Mouse (Mus musculus) olfactory bulb, adult 2 months (tissue): Measurements from ENCODE around the gene Naglu. TPM values are rescaled to one million over a fixed set of nuclear protein-coding genes. Genes with fewer than 3 reads are reported as not detected.
A peak's percentile ranks its signal among the peaks of the same experiment; 100 is the strongest.

ENCODE experiments used
- H3K27ac ChIP-seq: fragments of 200-500 bp; 2 replicates; pipeline ENCODE4 v1.5.1; 2012; ENCODE audit warnings: low read depth, low read length; ENCODE audit not compliant: insufficient read depth
- H3K4me1 ChIP-seq: fragments of 200-500 bp; 2 replicates; pipeline ENCODE4 v1.6.1; 2012; ENCODE audit warnings: low read length; ENCODE audit not compliant: control insufficient read depth, insufficient read depth
- H3K4me3 ChIP-seq: fragments of 200-500 bp; 2 replicates; pipeline ENCODE4 v1.5.1; 2012; ENCODE audit warnings: mild to moderate bottlenecking, low read depth, low read length, moderate library complexity; ENCODE audit not compliant: insufficient read depth
- CTCF ChIP-seq: fragments of 200-500 bp; IDR thresholded peaks from 2 replicates; pipeline ENCODE4 v1.5.1; 2012; ENCODE audit warnings: low read depth, mild to moderate bottlenecking, low read length, moderate library complexity; ENCODE audit not compliant: insufficient read depth
- POLR2A ChIP-seq: fragments of 200-500 bp; IDR thresholded peaks from 2 replicates; pipeline ENCODE4 v1.6.1; 2012; ENCODE audit warnings: mild to moderate bottlenecking, low read depth, low read length, moderate library complexity; ENCODE audit not compliant: insufficient read depth
- WGBS: fragments of 180-500 bp; shearing (Covaris S2); methylation state at CpG from one replicate; pipeline ENCODE4 v1.1.7; 2018; 5-methylcytosine and 5-hydroxymethylcytosine counted together
- polyA plus RNA-seq: library from polyadenylated mRNA; stranded (reverse); fragments of >200 nt; gene quantifications from 2 replicates; pipeline ENCODE4 v1.2.4, GENCODE M21; 2012; ENCODE audit warnings: low replicate concordance; ENCODE audit not compliant: missing spikeins, insufficient read depth, insufficient read length

Naglu gene
- polyA plus RNA-seq, 1 experiment = not detected

DNA sequence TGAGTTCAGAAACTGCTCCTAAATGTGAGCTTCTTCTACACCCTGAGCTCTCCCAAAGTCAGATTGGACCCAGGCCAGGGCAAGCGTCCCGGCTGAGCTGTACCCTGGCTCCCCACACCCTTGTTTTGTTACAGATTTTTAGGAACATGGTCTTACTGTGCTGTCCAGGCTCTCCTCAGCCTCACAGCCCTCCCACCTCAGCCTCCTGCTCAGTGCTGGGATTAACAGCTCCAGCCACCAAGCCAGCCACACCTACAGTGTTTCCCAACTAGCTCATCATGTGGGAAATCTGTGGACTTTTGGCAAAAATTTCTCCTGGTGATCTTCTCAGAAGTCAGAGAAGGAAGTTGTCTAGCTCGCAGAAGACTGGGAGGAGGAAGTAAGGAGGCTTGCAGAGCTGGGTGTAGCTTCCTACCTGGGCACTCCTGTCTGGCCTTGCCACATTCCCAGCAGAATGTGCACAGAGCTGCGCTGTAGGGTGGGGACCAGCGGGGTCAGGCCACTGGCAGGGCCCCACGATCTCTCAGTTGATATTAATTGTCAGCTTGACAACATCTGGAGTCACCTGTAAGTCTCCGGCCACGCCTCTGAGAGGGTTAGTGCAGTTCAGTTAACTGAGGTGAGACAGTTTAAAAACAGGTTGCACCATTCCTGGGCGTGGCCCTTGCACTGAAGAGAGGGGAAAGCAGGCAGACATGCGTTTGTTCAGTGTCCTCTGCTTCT lies 16.9 kb upstream of the Naglu start:
- WGBS = 83% methylated on average over 10 of the region's 10 CpGs
- H3K27ac ChIP-seq = no peak overlapping the region
- H3K4me1 ChIP-seq = peaks cover 29% of the 10 kb centered on the region
- no peak for TF ChIP-seq POLR2A
- TF ChIP-seq CTCF = no peak
- no peak overlapping the region for H3K4me3 ChIP-seq

DNA sequence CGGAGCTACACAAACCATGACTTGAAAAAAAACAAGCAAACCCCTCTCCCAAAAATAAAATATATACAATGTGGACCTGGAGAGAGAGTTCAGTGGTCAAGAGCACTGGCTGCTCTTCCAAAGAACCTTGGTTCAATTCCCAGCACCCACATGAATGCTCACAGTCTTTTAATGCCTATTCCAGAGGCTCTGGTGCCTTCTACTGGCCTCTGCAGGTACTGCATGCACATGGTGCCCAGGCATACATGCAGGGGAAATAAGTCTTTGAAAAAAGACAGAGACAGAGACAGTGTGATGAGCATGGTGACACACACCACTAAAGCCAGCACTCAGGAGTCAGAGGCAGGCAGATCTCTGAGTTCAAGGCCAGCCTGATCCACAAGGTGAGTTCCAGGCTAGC lies 15.8 kb upstream of the Naglu start:
- Histone ChIP-seq H3K27ac (no peak overlapping the region), H3K4me1 (peaks cover 31% of the 10 kb centered on the region), H3K4me3 (no peak overlapping the region)
- WGBS = 100% methylated on average over 1 of the region's 1 CpGs
- TF ChIP-seq CTCF (no peak), POLR2A (no peak)

DNA sequence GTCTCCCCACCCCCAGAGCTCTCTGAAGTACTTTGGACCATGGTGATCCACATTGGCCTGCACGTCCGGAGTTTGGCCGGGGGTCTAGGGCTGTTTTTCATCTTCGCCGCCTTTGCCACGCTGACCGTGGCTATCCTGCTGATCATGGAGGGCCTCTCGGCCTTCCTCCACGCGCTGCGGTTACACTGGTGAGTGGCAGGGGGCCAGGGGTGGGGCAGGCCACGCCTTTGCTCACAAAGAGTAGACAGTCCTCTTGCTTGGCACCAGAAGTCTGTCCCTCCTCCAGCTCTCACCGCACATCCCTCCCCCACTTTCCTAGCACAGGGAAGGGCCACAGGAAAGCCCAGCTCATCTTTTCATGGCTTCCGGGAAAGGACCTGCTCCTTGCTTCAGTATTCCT lies 14.4 kb upstream of the Naglu start:
- WGBS = 73% methylated on average over 14 of the region's 14 CpGs
- TF ChIP-seq CTCF (no peak), POLR2A (no peak)
- Histone ChIP-seq H3K4me1 (peaks cover 34% of the 10 kb centered on the region), H3K27ac (no peak overlapping the region), H3K4me3 (no peak overlapping the region)

DNA sequence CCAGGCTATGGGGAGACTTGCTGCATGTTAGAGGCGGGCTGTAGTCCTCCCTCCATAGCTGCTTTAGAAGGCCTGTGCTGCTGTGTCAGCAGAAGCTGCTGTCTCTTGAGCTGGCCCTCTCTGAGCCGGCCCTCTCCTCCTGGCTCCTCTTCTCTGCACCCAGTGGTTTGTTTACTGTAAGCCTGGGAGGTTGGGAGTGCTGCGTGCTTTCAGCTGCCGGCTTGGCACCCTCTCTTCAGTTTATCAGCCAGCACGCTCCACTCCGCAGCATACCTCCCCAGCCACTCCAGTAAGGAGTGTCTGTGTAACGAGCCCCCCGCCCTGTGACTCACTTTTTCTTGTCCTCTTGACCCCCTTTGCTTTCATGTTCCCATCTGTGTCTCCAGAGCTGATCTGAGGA lies 12.9 kb upstream of the Naglu start:
- no peak for TF ChIP-seq CTCF
- TF ChIP-seq POLR2A = no peak
- WGBS = 31% methylated on average over 8 of the region's 8 CpGs
- Histone ChIP-seq H3K4me3 (no peak overlapping the region), H3K4me1 (peaks cover 34% of the 10 kb centered on the region), H3K27ac (peak overlapping the region; percentile 12; the same call in 1 of the 2 replicates)

GRCm38 (mm10) chr11:101057860-101058259 lies 12.0 kb upstream of the Naglu start:
- 15% methylated on average over 5 of the region's 5 CpGs for WGBS
- Histone ChIP-seq H3K4me3 (no peak overlapping the region), H3K27ac (no peak overlapping the region), H3K4me1 (peaks cover 34% of the 10 kb centered on the region)
- TF ChIP-seq CTCF = peak; percentile 53; the same call in 1 of the 2 replicates
- no peak for TF ChIP-seq POLR2A

DNA sequence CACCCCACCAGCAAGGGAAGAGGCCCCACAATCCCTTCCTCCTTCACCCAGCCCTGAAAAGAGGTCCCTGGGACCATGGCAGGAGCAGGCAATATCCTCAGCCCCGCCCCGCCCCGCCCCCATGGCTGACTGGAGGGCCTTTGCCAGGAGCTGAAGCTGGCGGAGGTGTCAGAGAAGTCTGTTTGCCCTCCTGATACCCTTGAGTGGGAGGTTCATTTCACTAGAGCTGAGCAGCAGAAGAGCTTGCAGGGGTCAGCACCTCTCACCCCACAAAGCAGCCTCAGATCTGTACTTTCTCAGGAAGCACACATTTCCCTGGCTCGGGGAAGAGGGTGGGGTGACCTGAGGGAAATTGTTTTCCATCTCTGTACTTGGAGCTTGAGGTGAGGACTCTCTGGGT lies 11.1 kb upstream of the Naglu start:
- WGBS = 75% methylated on average over 5 of the region's 5 CpGs
- Histone ChIP-seq H3K27ac (0 out of 2 replicates have a peak overlapping the region, but pooled peaks have one; percentile 12), H3K4me3 (no peak overlapping the region), H3K4me1 (peaks cover 41% of the 10 kb centered on the region)
- TF ChIP-seq CTCF = no peak
- no peak for TF ChIP-seq POLR2A

GRCm38 (mm10) chr11:101059473-101059872 lies 10.3 kb upstream of the Naglu start:
- peak overlapping the region; percentile 85 for H3K27ac ChIP-seq
- no peak for TF ChIP-seq CTCF
- no peak for TF ChIP-seq POLR2A
- H3K4me3 ChIP-seq = no peak overlapping the region
- H3K4me1 ChIP-seq = peaks cover 45% of the 10 kb centered on the region
- 81% methylated on average over 10 of the region's 10 CpGs for WGBS

- Histone ChIP-seq H3K4me3 (no peak overlapping the region), H3K4me1 (peaks cover 45% of the 10 kb centered on the region), H3K27ac (peak overlapping the region; percentile 85)
- WGBS = 15% methylated on average over 8 of the region's 8 CpGs
- TF ChIP-seq CTCF (no peak), POLR2A (no peak)
Measured at GRCm38 (mm10) chr11:101060126-101060525, 9.7 kb upstream of the Naglu start.

DNA sequence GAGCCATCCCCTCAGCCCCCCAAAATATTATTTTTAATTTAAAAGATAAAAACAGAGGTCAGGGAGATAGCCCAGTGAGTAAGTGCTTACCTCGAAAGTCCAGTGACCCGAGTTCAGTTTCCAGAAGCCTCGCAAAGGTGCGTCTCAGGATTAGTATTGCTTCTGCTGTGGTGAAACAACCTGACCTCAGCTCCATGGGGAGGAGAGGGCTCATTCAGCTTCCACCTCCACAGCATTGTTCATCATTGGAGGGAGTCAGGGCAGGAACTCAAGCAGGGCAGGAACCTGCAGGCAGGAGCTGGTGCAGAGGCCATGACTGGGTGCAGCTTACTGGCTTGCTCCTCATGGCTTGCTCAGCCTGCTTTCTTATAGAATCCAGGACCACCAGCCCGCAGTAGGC lies 8.8 kb upstream of the Naglu start:
- WGBS = 86% methylated on average over 5 of the region's 5 CpGs
- Histone ChIP-seq H3K27ac (no peak overlapping the region), H3K4me3 (no peak overlapping the region), H3K4me1 (peaks cover 45% of the 10 kb centered on the region)
- no peak for TF ChIP-seq POLR2A
- TF ChIP-seq CTCF = no peak
